Mouse (Mus musculus) brain, embryonic 14.5 days (tissue): ENCODE results near the gene Zfp91. TPM values are rescaled to one million over a fixed set of nuclear protein-coding genes. Genes with fewer than 3 reads are reported as not detected.

Experiments
- DNase-seq: peaks from one replicate; pipeline ENCODE4 v3.0.0-alpha.2; 2011; ENCODE audit warnings: low read depth
- CTCF ChIP-seq: fragments of 200-500 bp; IDR thresholded peaks from 2 replicates; pipeline ENCODE4 v1.5.1; 2012; ENCODE audit warnings: inconsistent platforms, mild to moderate bottlenecking, moderate library complexity, borderline replicate concordance; ENCODE audit not compliant: insufficient read depth, insufficient read length; ENCODE audit errors: extremely low read depth
- POLR2A ChIP-seq: fragments of 200-500 bp; IDR thresholded peaks from 2 replicates; pipeline ENCODE4 v1.6.1; 2012; ENCODE audit warnings: mild to moderate bottlenecking, inconsistent platforms, borderline replicate concordance; ENCODE audit not compliant: poor library complexity, insufficient read depth, insufficient read length, severe bottlenecking; ENCODE audit errors: extremely low read depth
- polyA plus RNA-seq: library from polyadenylated mRNA; depleted of rRNA; stranded (reverse); fragments of >200 nt; gene quantifications from 2 replicates; pipeline ENCODE4 v1.2.3, GENCODE M21; 2012

Gene Zfp91
- polyA plus RNA-seq, 1 experiment: 41.0 TPM

- no peak for DNase-seq
- TF ChIP-seq POLR2A (no peak), CTCF (no peak)
Measured at GRCm38 (mm10) chr19:12792374-12792773, 3.6 kb downstream of the Zfp91 start.

GRCm38 (mm10) chr19:12787721-12788120 is 8.2 kb downstream of the Zfp91 start:
- no peak for DNase-seq
- TF ChIP-seq CTCF: no peak
- no peak for TF ChIP-seq POLR2A

DNA sequence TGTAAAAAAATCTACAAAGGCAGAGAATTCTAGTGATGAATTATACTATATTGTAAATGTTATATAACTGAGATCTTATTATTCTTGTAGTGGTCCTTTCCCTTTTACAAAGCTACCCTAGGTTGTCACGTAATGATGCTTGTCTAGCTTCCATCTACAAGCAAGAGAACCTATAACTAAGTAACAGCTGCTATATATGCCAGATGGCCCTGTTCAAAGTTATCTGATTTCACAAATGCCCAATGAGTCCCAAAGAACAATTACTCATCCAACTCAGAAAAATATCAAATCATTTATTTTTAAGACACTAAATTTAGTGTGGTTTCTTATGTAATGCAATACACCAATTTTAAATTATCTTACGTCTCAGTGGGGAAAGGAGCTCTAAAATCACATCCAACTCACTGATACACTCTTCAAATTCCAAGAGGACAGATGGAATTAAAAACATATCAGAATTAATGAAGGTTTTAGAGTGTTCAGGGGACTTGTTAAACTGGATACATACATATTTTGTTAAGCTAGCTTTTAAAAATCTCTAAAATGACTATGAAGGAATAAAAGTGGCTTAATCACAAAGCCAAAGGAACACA is 9.0 kb downstream of the Zfp91 start:
- DNase-seq: no peak
- no peak for TF ChIP-seq CTCF
- no peak for TF ChIP-seq POLR2A

- TF ChIP-seq CTCF (no peak), POLR2A (no peak)
- no peak for DNase-seq
Measured at GRCm38 (mm10) chr19:12780437-12780836, 15.5 kb downstream of the Zfp91 start.

- no peak for DNase-seq
- TF ChIP-seq POLR2A (no peak), CTCF (no peak)
Measured at GRCm38 (mm10) chr19:12770888-12771287, 25.0 kb downstream of the Zfp91 start.

- TF ChIP-seq POLR2A (no peak), CTCF (no peak)
- DNase-seq: no peak
Measured at GRCm38 (mm10) chr19:12765308-12765707, 30.6 kb downstream of the Zfp91 start, which contains the start of gene Cntf. Gene Cntf (minus strand): TSS chr19:12765632.

DNA sequence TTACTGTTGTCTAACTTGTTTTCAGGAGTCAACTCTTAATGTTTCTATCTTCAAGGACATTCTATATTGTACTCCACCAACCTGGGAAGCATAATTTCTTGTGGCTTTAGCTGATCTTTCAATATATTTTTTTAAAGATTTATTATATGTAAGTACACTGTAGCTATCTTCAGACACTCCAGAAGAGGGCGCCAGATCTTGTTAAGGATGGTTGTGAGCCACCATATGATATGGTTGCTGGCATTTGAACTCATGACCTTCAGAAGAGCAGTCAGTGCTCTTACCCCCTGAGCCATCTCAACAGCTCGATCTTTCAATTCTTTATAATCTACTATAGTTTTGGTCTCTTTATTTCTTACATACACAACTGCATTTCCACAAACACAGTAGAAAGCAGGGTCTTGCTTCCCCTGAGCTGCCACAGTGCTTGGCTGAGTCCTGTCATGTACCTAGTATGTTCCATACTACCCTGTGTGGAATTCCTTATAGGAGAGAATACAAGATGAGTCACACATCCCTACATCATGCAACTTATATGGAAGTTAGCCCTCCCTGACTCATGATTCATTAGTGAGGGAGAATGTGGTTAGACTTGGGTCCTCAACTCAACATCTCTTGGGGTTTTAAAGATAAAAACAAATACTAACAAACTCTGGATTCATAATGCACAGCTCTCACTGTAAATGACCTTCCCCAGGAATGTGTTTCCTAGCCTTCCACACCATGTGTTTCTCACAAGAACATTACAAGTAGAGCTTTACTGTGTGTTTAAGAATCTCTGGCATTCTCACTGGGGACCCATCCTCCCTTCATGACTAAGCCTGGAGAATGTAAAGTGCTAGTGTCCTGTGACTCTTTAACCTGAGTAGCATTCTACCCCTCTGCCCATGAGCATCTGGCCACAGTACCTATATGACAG is 33.5 kb downstream of the Zfp91 start:
- TF ChIP-seq POLR2A (no peak), CTCF (no peak)
- DNase-seq: no peak

DNA sequence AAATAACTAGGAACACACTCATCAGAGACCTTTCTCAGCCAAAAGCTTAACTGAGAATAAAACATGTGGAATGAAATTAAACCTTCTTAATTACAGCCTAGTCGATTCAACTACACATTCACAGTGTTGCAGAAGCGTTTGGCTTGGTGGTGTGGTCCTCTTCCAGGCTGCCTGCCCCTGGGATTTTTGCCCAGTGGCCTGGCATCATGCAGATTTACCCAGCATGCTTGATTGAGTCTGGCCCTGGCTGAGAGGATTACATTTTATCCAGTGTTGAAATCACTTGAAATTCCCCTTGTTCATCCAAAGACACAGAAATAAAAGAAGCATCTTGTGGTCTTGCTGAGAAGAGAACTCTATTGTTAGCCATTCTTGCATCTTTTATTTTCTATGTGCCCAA is 36.3 kb downstream of the Zfp91 start:
- TF ChIP-seq CTCF (no peak), POLR2A (no peak)
- peak; percentile 78 for DNase-seq

- no peak for DNase-seq
- TF ChIP-seq POLR2A (no peak), CTCF (no peak)
Measured at GRCm38 (mm10) chr19:12758936-12759478, 36.9 kb downstream of the Zfp91 start.

DNA sequence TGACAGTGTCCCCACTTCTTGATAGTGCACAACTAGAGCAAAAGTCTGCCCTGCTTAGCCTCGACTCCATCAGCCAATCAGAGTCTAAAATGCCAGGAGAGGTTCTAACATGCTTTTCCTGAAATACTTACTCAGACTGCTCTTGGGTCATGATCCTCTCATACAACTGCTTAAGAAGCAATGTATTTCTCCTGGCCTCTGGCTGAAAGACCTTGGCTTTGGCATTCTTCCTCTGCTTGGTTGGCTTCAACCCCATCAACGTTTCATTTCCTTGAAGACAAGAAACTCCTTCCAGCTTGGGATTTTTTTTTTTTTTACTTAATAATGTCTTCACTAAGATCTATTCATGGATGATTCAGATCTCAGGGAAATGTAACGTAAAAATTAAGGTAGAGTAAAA is 39.6 kb downstream of the Zfp91 start:
- TF ChIP-seq CTCF (no peak), POLR2A (no peak)
- DNase-seq: no peak

- no peak for TF ChIP-seq POLR2A
- no peak for TF ChIP-seq CTCF
- no peak for DNase-seq
Measured at GRCm38 (mm10) chr19:12731950-12732349, 64.0 kb downstream of the Zfp91 start.
